ENCODE assay signal across 27 mouse cellular contexts in genomic region chrX:35904352-35904751, GRCm38 (mm10). TPM values are rescaled to one million over a fixed set of nuclear protein-coding genes. Genes with fewer than 3 reads are reported as not detected.
DNase-seq lines count a peak whose midpoint lies in the region; ATAC-seq and TF ChIP-seq lines count a peak whose summit lies in the region.
"Had no signal": no experiment of that assay in that cellular context is flagged by ENCODE, and none has a peak within 500 bp of the region (broad histone marks: within the 10 kb centered on the region; RNA-seq: fewer than 3 reads in every experiment).

No protein-coding gene starts in this region.

- no peak for ATAC-seq in liver, embryonic 14.5 days (ENCODE audit: insufficient read depth)
- no peak for ATAC-seq in megakaryocyte progenitor cell, adult 5-6 weeks (replicated peaks; ENCODE audit: poor library complexity)
- ATAC-seq: forebrain, embryonic 15.5 days; intestine, embryonic 15.5 days; midbrain, embryonic 15.5 days had no signal

- H3K36me3 ChIP-seq in liver, embryonic 14.5 days (replicated peaks; ENCODE audit: control insufficient read depth, insufficient read depth, low read depth) = no peaks in the 10 kb centered on the region
- H3K36me3 ChIP-seq: embryonic facial prominence, embryonic 15.5 days; forebrain, embryonic 15.5 days; G1E; intestine, embryonic 15.5 days; limb, embryonic 10.5 days; lung, embryonic 15.5 days; midbrain, embryonic 15.5 days; neural tube, embryonic 13.5 days; stomach, embryonic 15.5 days had no signal

- 22% methylated on average over 7 of the region's 7 CpGs for WGBS in liver, embryonic 14.5 days (ENCODE audit: insufficient replicate concordance)

- TF ChIP-seq CTCF in liver, embryonic 14.5 days (IDR thresholded peaks at IDR 0.05; ENCODE audit: low read depth) = no peak
- TF ChIP-seq CTCF in bone marrow macrophage, adult 2 months (IDR thresholded peaks at IDR 0.05; ENCODE audit: low read depth, low read length) = no peak

- no peak overlapping the region for H3K27ac ChIP-seq in liver, embryonic 14.5 days
- peak overlapping the region; percentile 26; the same call in 1 of the 2 replicates for H3K27ac ChIP-seq in bone marrow macrophage, adult 2 months (ENCODE audit: insufficient read depth, low read depth, low read length)
- H3K27ac ChIP-seq: embryonic facial prominence, embryonic 15.5 days; forebrain, embryonic 15.5 days; hindbrain, embryonic 14.5 days; intestine, embryonic 15.5 days; limb, embryonic 10.5 days; lung, embryonic 15.5 days; midbrain, embryonic 15.5 days; neural tube, embryonic 13.5 days; stomach, embryonic 15.5 days had no signal

- no peaks in the 10 kb centered on the region for H3K27me3 ChIP-seq in liver, embryonic 14.5 days (ENCODE audit: control insufficient read depth, insufficient read depth, low read length)
- H3K27me3 ChIP-seq: embryonic facial prominence, embryonic 15.5 days; forebrain, embryonic 15.5 days; intestine, embryonic 15.5 days; lung, embryonic 15.5 days; midbrain, embryonic 15.5 days; neural tube, embryonic 13.5 days; stomach, embryonic 15.5 days had no signal

- H3K9me3 ChIP-seq in liver, embryonic 14.5 days (ENCODE audit: control insufficient read depth, low read length) = no peaks in the 10 kb centered on the region
- H3K9me3 ChIP-seq: embryonic facial prominence, embryonic 15.5 days; forebrain, embryonic 15.5 days; G1E; intestine, embryonic 15.5 days; limb, embryonic 10.5 days; lung, embryonic 15.5 days; midbrain, embryonic 15.5 days; neural tube, embryonic 13.5 days; stomach, embryonic 15.5 days had no signal

- no peak overlapping the region for H3K4me3 ChIP-seq in liver, embryonic 14.5 days (ENCODE audit: insufficient read depth in 1 of 2, low read depth in 2 of 2, low read length in 2 of 2)
- H3K4me3 ChIP-seq in bone marrow macrophage, adult 2 months (ENCODE audit: insufficient read depth, low read length) = peak overlapping the region; percentile 51
- H3K4me3 ChIP-seq: embryonic facial prominence, embryonic 15.5 days; forebrain, embryonic 15.5 days; intestine, embryonic 15.5 days; limb, embryonic 10.5 days; lung, embryonic 15.5 days; midbrain, embryonic 15.5 days; myocyte; neural tube, embryonic 13.5 days; stomach, embryonic 15.5 days had no signal

- no peaks in the 10 kb centered on the region for H3K4me1 ChIP-seq in liver, embryonic 14.5 days (replicated peaks; ENCODE audit: control insufficient read depth in 2 of 2, insufficient read depth in 2 of 2, low read length in 1 of 2)
- peaks cover 24% of the 10 kb centered on the region for H3K4me1 ChIP-seq in bone marrow macrophage, adult 2 months (ENCODE audit: control insufficient read depth, insufficient read depth, low read length)
- H3K4me1 ChIP-seq: embryonic facial prominence, embryonic 15.5 days; forebrain, embryonic 15.5 days; intestine, embryonic 15.5 days; limb, embryonic 10.5 days; lung, embryonic 15.5 days; midbrain, embryonic 15.5 days; neural tube, embryonic 13.5 days; stomach, embryonic 15.5 days had no signal

- no peak overlapping the region for H3K9ac ChIP-seq in liver, embryonic 14.5 days (replicated peaks)
- H3K9ac ChIP-seq: embryonic facial prominence, embryonic 15.5 days; forebrain, embryonic 15.5 days; hindbrain, embryonic 14.5 days; intestine, embryonic 15.5 days; lung, embryonic 15.5 days; midbrain, embryonic 15.5 days; neural tube, embryonic 13.5 days; stomach, embryonic 15.5 days had no signal

- no peak for TF ChIP-seq POLR2A in bone marrow macrophage, adult 2 months (IDR thresholded peaks at IDR 0.05; ENCODE audit: borderline replicate concordance, low read depth, low read length)

- no peak for TF ChIP-seq EP300 in liver, embryonic 14.5 days (IDR thresholded peaks at IDR 0.05; ENCODE audit: low read depth)

- 0 out of 2 replicates have a peak overlapping the region, but pooled peaks have one; percentile 4 for H3K4me2 ChIP-seq in liver, embryonic 14.5 days (ENCODE audit: low read depth)
- H3K4me2 ChIP-seq: embryonic facial prominence, embryonic 15.5 days; forebrain, embryonic 15.5 days; hindbrain, embryonic 14.5 days; intestine, embryonic 15.5 days; lung, embryonic 15.5 days; midbrain, embryonic 15.5 days; neural tube, embryonic 13.5 days; stomach, embryonic 15.5 days had no signal

- peak; percentile 3 for DNase-seq in adrenal gland, adult 2 months
- DNase-seq in adrenal gland, adult 18-20 months (ENCODE audit: low spot score in 2 of 2) = no peak
- no peak for DNase-seq in liver, embryonic 14.5 days (ENCODE audit: low read depth in 3 of 3, low spot score in 3 of 3)
- DNase-seq in liver = no peak
- DNase-seq in cerebellum, adult 18-20 months = no peak
- DNase-seq: adrenal gland, postnatal 14 days; cerebellum, adult 9-11 months; gastrocnemius, postnatal 25 days; heart, postnatal 14 days; kidney, adult 8-10 months; kidney, postnatal 14 days; lung, postnatal 36 days; right cerebral cortex, postnatal 4 days; thymus, postnatal 25 days had no signal

RNA-seq across cellular contexts. Expression of gene Dock11, which starts 15.7 kb away (rescaled TPM):
- total RNA-seq in adrenal gland, adult 2 months (2021) = 1 to 10 TPM; 4.6 to 7.1 TPM
- 0.20 and 0.30 TPM in 2 replicates for polyA plus RNA-seq in adrenal gland, adult 2 months (2012; rRNA removed)
- total RNA-seq in adrenal gland, adult 18-20 months (2021) = 1 to 10 TPM; 4.9 to 8.3 TPM
- polyA plus RNA-seq in liver, embryonic 14.5 days (2012; rRNA removed) = 1.0 and 1.9 TPM in 2 replicates
- polyA plus RNA-seq in liver, embryonic 14.5 days (2014; fragmentation: Nextera tagmentation; extraction: Ambion mirVana) = 2.1 and 2.4 TPM in 2 replicates
- polyA plus RNA-seq in bone marrow macrophage, adult 2 months (2012; ENCODE audit: insufficient read depth, insufficient read length, missing spikeins) = 56.9 and 64.1 TPM in 2 replicates
- 116 and 118 TPM in 2 replicates for total RNA-seq in megakaryocyte progenitor cell, adult 5-6 weeks (2015)
- 81.5 and 95.3 TPM in 2 replicates for total RNA-seq in megakaryocyte progenitor cell, adult 5-6 weeks (2017)
- total RNA-seq: G1E had no signal
- polyA plus RNA-seq: G1E had no signal

Comparison
In these comparisons a context has a peak if more than half of its experiments do, and no peak if none do; other contexts are left out.
1. RNA of gene Dock11, which starts 15.7 kb away (total RNA-seq): 81.5 to 118 TPM in megakaryocyte progenitor cell, adult 5-6 weeks; 4.9 to 8.3 TPM in adrenal gland, adult 18-20 months and 4.6 to 7.1 TPM in adrenal gland, adult 2 months; every median in the first group is over 4 times any median in the second.